Mouse (Mus musculus): ENCODE data around the gene Fam193a.
A peak's percentile ranks its signal among the peaks of the same experiment; 100 is the strongest.

DNA sequence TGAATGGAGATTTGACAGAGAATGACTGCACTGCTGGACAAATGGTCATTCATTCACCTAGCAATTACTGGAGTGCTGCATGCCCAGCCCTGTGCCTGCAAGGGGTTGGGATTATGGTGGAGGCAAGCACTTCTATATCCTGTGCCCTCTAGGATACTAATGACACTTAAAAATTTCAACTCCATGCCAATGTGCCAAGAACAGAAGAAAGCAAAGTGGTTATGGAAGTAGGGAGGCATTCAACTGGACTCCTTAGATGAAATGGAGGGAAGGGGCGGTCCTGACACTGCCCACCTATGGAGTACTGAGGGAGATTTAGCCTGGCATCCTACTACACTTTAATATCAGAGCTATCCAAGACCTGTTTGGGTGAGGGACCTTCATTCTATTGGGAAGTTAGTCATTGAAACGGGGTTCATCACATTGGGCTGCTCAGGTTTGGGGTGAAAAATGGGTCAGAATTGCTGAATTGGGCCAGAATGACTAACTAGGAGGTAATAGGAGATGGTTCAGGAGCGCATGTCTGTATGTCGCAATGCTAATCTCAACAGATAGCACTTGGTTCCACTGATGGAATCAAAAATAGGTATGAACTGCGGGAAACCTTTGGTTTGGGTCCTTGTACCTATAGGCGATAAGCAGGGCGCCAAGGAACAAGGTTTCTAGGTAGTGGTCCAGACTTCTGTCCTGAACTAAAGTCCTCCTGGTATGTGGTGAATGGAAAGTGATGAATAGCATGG lies 1.0 kb upstream of the Fam193a start:
- TF ChIP-seq CTCF (IDR thresholded peaks at IDR 0.05 in 2 of 3, conservative IDR thresholded peaks at IDR 0.05 in 1 of 3; ENCODE audit: control insufficient read depth in 1 of 3, insufficient read depth in 1 of 3, low read depth in 2 of 3, low read length in 3 of 3, poor library complexity in 1 of 3, severe bottlenecking in 1 of 3) (no peak), MEF2A (IDR thresholded peaks at IDR 0.05; ENCODE audit: extremely low read depth, insufficient replicate concordance, low read depth, low read length, poor library complexity, severe bottlenecking) (no peak), MYC (IDR thresholded peaks at IDR 0.05; ENCODE audit: low read depth, low read length) (no peak), POLR2A (IDR thresholded peaks at IDR 0.05; ENCODE audit: control insufficient read depth in 1 of 2, insufficient read depth in 1 of 2, low read depth in 1 of 2, low read length in 2 of 2, poor library complexity in 1 of 2) (no peak), POLR2AphosphoS5 (IDR thresholded peaks at IDR 0.05; ENCODE audit: borderline replicate concordance, low read depth, low read length) (no peak), MAFK (IDR thresholded peaks at IDR 0.05; ENCODE audit: borderline replicate concordance, low read depth, low read length) (no peak), EP300 (IDR thresholded peaks at IDR 0.05; ENCODE audit: low read depth in 1 of 2, low read length in 2 of 2) (no peak), E2F4 (IDR thresholded peaks at IDR 0.05; ENCODE audit: borderline replicate concordance, low read depth, low read length) (no peak), MAZ (IDR thresholded peaks at IDR 0.05; ENCODE audit: low read depth, low read length) (no peak), POLR2AphosphoS2 (IDR thresholded peaks at IDR 0.05; ENCODE audit: low read length) (0 out of 2 replicates have a peak, but pooled peaks have one; percentile 24), TBP (IDR thresholded peaks at IDR 0.05; ENCODE audit: low read depth, low read length) (no peak), ZMIZ1 (IDR thresholded peaks at IDR 0.05; ENCODE audit: low read depth, low read length) (no peak), MXI1 (IDR thresholded peaks at IDR 0.05; ENCODE audit: low read depth, low read length) (no peak)

Data from MEL (cell line).